In the genomic region with DNA sequence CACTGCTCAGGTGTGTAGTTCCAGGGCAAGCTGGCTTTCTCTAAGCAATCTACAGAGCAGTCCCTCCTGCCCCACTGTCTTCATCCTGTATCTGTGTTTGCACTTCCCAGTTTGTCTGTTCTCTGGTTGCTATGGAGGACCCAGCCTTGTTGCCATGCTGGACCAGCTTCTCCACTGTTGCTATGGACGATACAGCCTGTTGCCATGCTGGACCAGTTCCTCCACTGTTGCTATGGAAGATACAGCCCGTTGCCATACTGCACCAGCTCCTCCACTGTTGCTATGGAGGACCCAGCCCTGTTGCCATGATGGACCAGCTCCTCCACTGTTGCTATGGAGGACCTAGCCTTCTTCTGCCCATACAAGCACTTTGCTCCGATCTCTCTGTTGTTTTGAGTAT, we compare ENCODE assay signal across 13 mouse cellular contexts.
A peak's percentile ranks its signal among the peaks of the same experiment; 100 is the strongest.
DNase-seq lines count a peak whose midpoint lies in the region; ATAC-seq lines count a peak whose summit lies in the region.
"Had no signal": no experiment of that assay in that cellular context is flagged by ENCODE, and none has a peak within 500 bp of the region (broad histone marks: within the 10 kb centered on the region; RNA-seq: fewer than 3 reads in every experiment).

No protein-coding gene starts in this region.

- no peak overlapping the region for H3K9ac ChIP-seq in forebrain, embryonic 14.5 days (ENCODE audit: low read length)
- H3K9ac ChIP-seq: liver, embryonic 14.5 days had no signal

- 70% methylated on average over 3 of the region's 3 CpGs for WGBS in forebrain, embryonic 14.5 days

- ATAC-seq in forebrain, embryonic 14.5 days: peak; percentile 79; the same call in 1 of the 2 replicates

- no peak overlapping the region for H3K4me2 ChIP-seq in forebrain, embryonic 14.5 days (ENCODE audit: low read length)

- H3K4me3 ChIP-seq in forebrain, embryonic 14.5 days (ENCODE audit: low read depth, low read length): no peak overlapping the region
- H3K4me3 ChIP-seq: erythroblast, embryonic 14.5 days had no signal

- H3K27me3 ChIP-seq in forebrain, embryonic 14.5 days (replicated peaks; ENCODE audit: control insufficient read depth, insufficient read depth, low read length): no peaks in the 10 kb centered on the region

- H3K9me3 ChIP-seq in forebrain, embryonic 14.5 days (replicated peaks; ENCODE audit: control insufficient read depth, low read length): no peaks in the 10 kb centered on the region

- H3K36me3 ChIP-seq in forebrain, embryonic 14.5 days (ENCODE audit: control insufficient read depth, insufficient read depth, low read length): no peaks in the 10 kb centered on the region

- H3K4me1 ChIP-seq in forebrain, embryonic 14.5 days (ENCODE audit: control insufficient read depth, insufficient read depth, low read length): no peaks in the 10 kb centered on the region

- intact Hi-C loops in left cerebral cortex, postnatal 10 days (cut with DNase I): no loop called here

- H3K27ac ChIP-seq in forebrain, embryonic 14.5 days (ENCODE audit: low read depth, low read length): no peak overlapping the region
- H3K27ac ChIP-seq: kidney, postnatal 0 days; liver, embryonic 14.5 days had no signal

- peak; percentile 66 for DNase-seq in forebrain, embryonic 14.5 days (ENCODE audit: low spot score)
- peak; percentile 21 to 58 for DNase-seq in frontal cortex, postnatal 14 days (ENCODE audit: low spot score in 2 of 2)
- peak; percentile 47 to 67 for DNase-seq in left cerebral cortex, postnatal 10 days (ENCODE audit: extremely low spot score in 1 of 2, low spot score in 2 of 2)
- peak; percentile 18 for DNase-seq in right cerebral cortex, adult 18-20 months
- DNase-seq in kidney, postnatal 10 days: no peak
- DNase-seq in kidney, postnatal 14 days: no peak
- no peak for DNase-seq in heart, adult 18-20 months
- DNase-seq: adrenal gland, postnatal 25 days; cerebellum, postnatal 36 days; thymus, postnatal 25 days had no signal

Comparison
In these comparisons a context has a peak if more than half of its experiments do, and no peak if none do; other contexts are left out.
1. DNase-seq: peak in forebrain, embryonic 14.5 days (single experiment), frontal cortex, postnatal 14 days (2 of 2), left cerebral cortex, postnatal 10 days (2 of 2) and right cerebral cortex, adult 18-20 months (single experiment); none in kidney, postnatal 10 days (single experiment), kidney, postnatal 14 days (single experiment) and heart, adult 18-20 months (0 of 2).